Mouse (Mus musculus) lung, postnatal 0 days (tissue): ENCODE data around the gene Cited4. TPM values are rescaled to one million over a fixed set of nuclear protein-coding genes. Genes with fewer than 3 reads are reported as not detected.

Experiments used
- ATAC-seq: fragments of 200-750 bp; cut with Nextera tagmentation; 2 replicates; pipeline ENCODE4 v1.8.0; 2017; ENCODE audit warnings: moderate library complexity
- DNase-seq: peaks from one replicate; pipeline ENCODE4 v3.0.0-alpha.2; 2016; ENCODE audit warnings: low spot score
- H3K27ac ChIP-seq: fragments of 300-500 bp; sonication (generic); 2 replicates; pipeline ENCODE4 v1.5.1; 2014; ENCODE audit warnings: antibody characterized with exemption, mild to moderate bottlenecking, low read length, mixed read lengths
- H3K27me3 ChIP-seq: fragments of 300-500 bp; sonication (generic); replicated peaks from 2 replicates; pipeline ENCODE4 v1.6.1; 2014; ENCODE audit warnings: low read length, mixed read lengths; ENCODE audit not compliant: insufficient read depth
- H3K36me3 ChIP-seq: fragments of 300-500 bp; sonication (generic); 2 replicates; pipeline ENCODE4 v1.6.1; 2014; ENCODE audit warnings: low read length, mixed read lengths; ENCODE audit not compliant: insufficient read depth
- H3K4me1 ChIP-seq: fragments of 300-500 bp; sonication (generic); 2 replicates; pipeline ENCODE4 v1.6.1; 2014; ENCODE audit warnings: antibody characterized with exemption, low read depth, low read length, mixed read lengths; ENCODE audit not compliant: insufficient read depth
- H3K4me2 ChIP-seq: fragments of 300-500 bp; sonication (generic); replicated peaks from 2 replicates; pipeline ENCODE4 v1.6.1; 2014; ENCODE audit warnings: low read depth, mild to moderate bottlenecking, low read length, moderate library complexity, mixed read lengths
- H3K4me3 ChIP-seq: fragments of 300-500 bp; sonication (generic); 2 replicates; pipeline ENCODE4 v1.5.1; 2014; ENCODE audit warnings: low read depth, low read length
- H3K9ac ChIP-seq: fragments of 300-500 bp; sonication (generic); replicated peaks from 2 replicates; pipeline ENCODE4 v1.6.1; 2014; ENCODE audit warnings: low read depth, mild to moderate bottlenecking
- H3K9me3 ChIP-seq: fragments of 300-500 bp; sonication (generic); 2 replicates; pipeline ENCODE4 v1.6.1; 2016; ENCODE audit warnings: low read length, mixed read lengths
- CTCF ChIP-seq: IDR thresholded peaks from 2 replicates; pipeline ENCODE4 v1.5.1; 2016; ENCODE audit warnings: antibody characterized with exemption, mild to moderate bottlenecking
- EP300 ChIP-seq: IDR thresholded peaks from 2 replicates; pipeline ENCODE4 v1.6.1; 2016; ENCODE audit warnings: antibody characterized with exemption, mild to moderate bottlenecking, control low read depth
- WGBS: fragments of 180-500 bp; shearing (Covaris S2); extraction: QIAGEN DNeasy Blood & Tissue Kit; methylation state at CpG from one replicate; pipeline ENCODE4 v1.1.7; 2014; 5-methylcytosine and 5-hydroxymethylcytosine counted together
- polyA plus RNA-seq: library from polyadenylated mRNA; unstranded; fragments of >200 nt; fragmentation: Nextera tagmentation; extraction: Ambion mirVana; gene quantifications from 2 replicates; pipeline ENCODE4 v1.2.1, GENCODE M21; 2015

The Cited4 gene
- polyA plus RNA-seq, 1 experiment from 2014 or later = 4.2 TPM

DNA sequence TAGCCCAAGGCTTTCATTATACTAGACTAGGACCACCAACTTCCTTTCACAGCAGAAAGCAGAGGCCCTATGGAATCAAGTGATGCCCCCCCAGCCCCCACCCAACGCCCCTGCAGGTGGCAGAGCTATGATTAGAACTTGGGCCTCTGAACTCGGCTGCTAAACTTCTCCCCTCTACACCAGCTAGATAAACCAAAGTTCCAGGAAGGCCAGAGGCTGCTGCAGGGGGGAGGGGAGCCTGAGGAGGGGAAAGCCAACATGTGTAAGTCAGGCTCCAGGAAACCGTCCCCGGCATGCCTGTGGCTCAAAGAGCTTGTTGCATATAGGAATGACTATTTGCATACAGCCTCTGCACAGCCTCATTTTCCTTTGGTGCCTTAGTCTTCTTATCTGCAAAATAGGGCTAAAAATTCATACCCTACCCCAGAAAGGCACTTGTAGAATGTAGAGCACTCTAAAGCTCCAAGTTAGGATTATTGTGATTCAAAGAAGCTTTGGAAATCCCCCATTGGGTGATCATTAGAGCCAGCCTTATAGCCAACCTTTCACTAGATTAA, 1.1 kb upstream of the Cited4 start:
- no peak overlapping the region for H3K27ac ChIP-seq

DNA sequence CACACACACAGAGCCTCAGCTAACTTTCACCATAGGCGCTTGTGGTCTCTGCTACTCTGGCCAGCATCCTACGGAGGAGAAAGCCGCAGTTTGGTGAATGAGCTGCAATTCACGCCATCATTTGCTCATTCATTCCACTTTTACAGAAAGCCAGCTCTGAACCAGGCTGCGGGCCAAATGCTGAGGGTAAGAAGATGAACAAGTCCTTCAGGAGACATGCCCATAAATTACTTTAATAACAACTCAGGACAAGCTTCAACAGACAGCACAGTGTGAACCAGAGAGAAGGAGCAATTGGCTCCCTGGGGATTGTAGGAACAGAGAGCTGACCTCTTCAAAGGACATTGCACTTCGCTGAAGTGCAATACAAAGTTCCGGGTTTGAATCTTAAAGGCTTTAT, 590 bp upstream of the Cited4 start:
- Histone ChIP-seq H3K27me3 (peaks cover 5% of the 10 kb centered on the region; the same call in 1 of the 2 replicates), H3K27ac (no peak overlapping the region), H3K36me3 (no peaks in the 10 kb centered on the region), H3K4me1 (0 out of 2 replicates have a peak, but pooled peaks cover 6% of the 10 kb centered on the region), H3K4me2 (no peak overlapping the region), H3K9me3 (no peaks in the 10 kb centered on the region), H3K4me3 (no peak overlapping the region), H3K9ac (no peak overlapping the region)
- no peak for TF ChIP-seq CTCF
- no peak for TF ChIP-seq EP300
- 48% methylated on average over 7 of the region's 7 CpGs for WGBS
- peak; percentile 15 for ATAC-seq
- no peak for DNase-seq

More for the DNA sequence above, 1.1 kb upstream of the Cited4 start:
- WGBS = 37% methylated on average over 4 of the region's 4 CpGs
- no peak overlapping the region for H3K4me2 ChIP-seq
- 0 out of 2 replicates have a peak, but pooled peaks cover 6% of the 10 kb centered on the region for H3K4me1 ChIP-seq
- H3K9ac ChIP-seq = no peak overlapping the region
- DNase-seq (no peak), ATAC-seq (no peak)
- no peaks in the 10 kb centered on the region for H3K9me3 ChIP-seq
- H3K36me3 ChIP-seq = no peaks in the 10 kb centered on the region
- H3K4me3 ChIP-seq = no peak overlapping the region
- H3K27me3 ChIP-seq = peaks cover 5% of the 10 kb centered on the region; the same call in 1 of the 2 replicates
- TF ChIP-seq EP300 (no peak), CTCF (no peak)

DNA sequence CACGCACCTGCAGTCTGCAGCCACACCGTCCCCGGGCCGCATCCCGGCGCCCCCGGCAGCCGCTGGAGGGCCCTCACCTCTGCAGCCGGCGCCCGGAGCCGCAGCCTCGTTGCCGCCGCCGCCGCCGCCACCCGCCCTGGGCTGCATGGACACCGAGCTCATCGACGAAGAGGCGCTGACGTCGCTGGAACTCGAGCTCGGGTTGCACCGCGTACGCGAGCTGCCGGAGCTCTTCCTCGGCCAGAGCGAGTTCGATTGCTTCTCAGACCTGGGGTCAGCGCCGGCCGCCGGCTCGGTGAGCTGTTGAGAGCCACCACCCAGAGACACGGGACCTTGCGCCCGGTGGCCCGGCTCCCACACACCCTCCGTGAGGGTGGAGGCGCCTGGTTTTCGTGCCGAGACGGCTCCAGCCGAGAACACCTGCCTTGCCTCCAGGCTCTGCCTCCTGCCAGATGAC, 701 bp downstream of the Cited4 start:
- 1% methylated on average over 43 of the region's 50 CpGs for WGBS
- H3K4me3 ChIP-seq = peak overlapping the region; percentile 53
- H3K9me3 ChIP-seq = no peaks in the 10 kb centered on the region
- H3K4me2 ChIP-seq = peak overlapping the region; percentile 100
- H3K4me1 ChIP-seq = 0 out of 2 replicates have a peak, but pooled peaks cover 6% of the 10 kb centered on the region
- TF ChIP-seq EP300 (no peak), CTCF (no peak)
- no peaks in the 10 kb centered on the region for H3K36me3 ChIP-seq
- DNase-seq (peak; percentile 52), ATAC-seq (peak; percentile 59)
- peak overlapping the region; percentile 0; the same call in 1 of the 2 replicates for H3K9ac ChIP-seq
- peaks cover 5% of the 10 kb centered on the region for H3K27me3 ChIP-seq
- H3K27ac ChIP-seq = 0 out of 2 replicates have a peak overlapping the region, but pooled peaks have one; percentile 26

DNA sequence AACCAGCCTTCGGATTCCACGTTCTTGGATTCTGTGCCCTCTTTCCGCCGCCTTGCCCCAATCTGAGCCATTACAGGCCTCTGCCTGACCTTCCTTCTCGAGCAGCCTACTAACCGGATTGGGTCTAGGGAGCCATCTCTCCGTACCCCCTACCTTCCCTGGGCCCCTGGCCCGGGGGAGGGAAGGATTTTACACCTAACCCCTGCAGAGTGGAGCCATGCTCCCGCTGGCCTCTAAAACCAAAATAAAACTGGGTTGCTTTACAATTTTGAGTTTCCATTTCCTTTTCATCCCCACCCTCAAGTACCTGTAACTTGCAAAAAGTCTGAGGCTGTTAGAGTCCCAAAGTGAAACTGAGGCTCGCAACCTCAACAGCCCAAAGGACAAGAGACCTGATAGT, 1.2 kb downstream of the Cited4 start:
- H3K27ac ChIP-seq = no peak overlapping the region
- H3K36me3 ChIP-seq = no peaks in the 10 kb centered on the region
- 24% methylated on average over 10 of the region's 10 CpGs for WGBS
- H3K4me2 ChIP-seq = peak overlapping the region; percentile 100
- no peak for TF ChIP-seq EP300
- no peak for TF ChIP-seq CTCF
- H3K4me3 ChIP-seq = peak overlapping the region; percentile 53
- no peak for ATAC-seq
- H3K27me3 ChIP-seq = peaks cover 5% of the 10 kb centered on the region
- H3K4me1 ChIP-seq = 0 out of 2 replicates have a peak, but pooled peaks cover 6% of the 10 kb centered on the region
- no peak for DNase-seq
- H3K9me3 ChIP-seq = no peaks in the 10 kb centered on the region
- H3K9ac ChIP-seq = peak overlapping the region; percentile 0; the same call in 1 of the 2 replicates

DNA sequence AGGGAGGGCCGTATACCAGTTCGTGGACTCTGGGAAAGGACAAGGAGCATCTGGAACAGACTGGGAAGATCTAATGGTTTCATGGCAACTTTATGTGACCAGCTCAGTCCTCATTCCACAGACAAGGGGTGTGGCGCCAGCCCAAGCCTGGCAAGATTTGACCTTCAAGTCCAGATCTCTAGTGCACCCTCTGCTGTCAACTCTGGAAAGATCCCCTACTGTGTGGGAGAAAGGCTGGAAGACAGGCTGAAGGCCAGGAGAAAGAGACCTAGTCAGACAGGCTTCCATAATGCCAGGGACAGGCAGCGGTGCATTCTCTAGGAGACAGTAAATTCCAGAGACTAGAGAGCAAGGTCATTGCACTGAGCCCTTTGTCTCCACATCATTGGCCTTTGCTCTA, 2.2 kb downstream of the Cited4 start:
- TF ChIP-seq EP300 = no peak
- TF ChIP-seq CTCF = peak; percentile 38
- ATAC-seq = no peak
- Histone ChIP-seq H3K4me1 (0 out of 2 replicates have a peak, but pooled peaks cover 6% of the 10 kb centered on the region), H3K36me3 (no peaks in the 10 kb centered on the region), H3K27me3 (peaks cover 5% of the 10 kb centered on the region), H3K9me3 (no peaks in the 10 kb centered on the region), H3K4me3 (no peak overlapping the region), H3K27ac (no peak overlapping the region), H3K9ac (no peak overlapping the region), H3K4me2 (no peak overlapping the region)
- DNase-seq = peak; percentile 23
- WGBS = 97% methylated on average over 4 of the region's 4 CpGs

DNA sequence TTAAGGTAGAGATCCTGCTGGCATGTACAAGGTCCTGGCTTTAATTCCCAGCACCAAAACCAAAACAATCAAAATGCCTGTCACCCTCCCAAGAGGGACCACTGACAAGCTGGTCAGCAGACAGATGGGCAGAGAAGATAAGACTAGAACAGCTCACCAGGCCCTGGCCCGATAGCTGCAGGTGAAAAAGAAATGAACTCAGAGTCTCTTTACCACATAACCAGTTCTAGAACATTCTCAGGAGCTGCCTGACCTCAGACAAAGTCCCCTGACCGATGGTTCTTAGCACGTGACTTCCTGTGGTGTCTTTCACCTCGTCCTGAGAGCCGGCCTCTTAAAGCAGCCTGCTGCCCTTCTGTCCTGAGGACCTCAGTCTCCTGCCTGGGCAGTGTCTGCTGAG, 3.2 kb downstream of the Cited4 start:
- Histone ChIP-seq H3K9me3 (no peaks in the 10 kb centered on the region), H3K9ac (no peak overlapping the region), H3K4me1 (0 out of 2 replicates have a peak, but pooled peaks cover 6% of the 10 kb centered on the region), H3K4me3 (no peak overlapping the region), H3K4me2 (no peak overlapping the region), H3K27ac (no peak overlapping the region), H3K27me3 (peaks cover 5% of the 10 kb centered on the region), H3K36me3 (no peaks in the 10 kb centered on the region)
- DNase-seq = no peak
- WGBS = 47% methylated on average over 5 of the region's 5 CpGs
- TF ChIP-seq CTCF (no peak), EP300 (no peak)
- ATAC-seq = no peak
